Mouse (Mus musculus): ENCODE data around the gene Immp2l.

Gene Immp2l

DNA sequence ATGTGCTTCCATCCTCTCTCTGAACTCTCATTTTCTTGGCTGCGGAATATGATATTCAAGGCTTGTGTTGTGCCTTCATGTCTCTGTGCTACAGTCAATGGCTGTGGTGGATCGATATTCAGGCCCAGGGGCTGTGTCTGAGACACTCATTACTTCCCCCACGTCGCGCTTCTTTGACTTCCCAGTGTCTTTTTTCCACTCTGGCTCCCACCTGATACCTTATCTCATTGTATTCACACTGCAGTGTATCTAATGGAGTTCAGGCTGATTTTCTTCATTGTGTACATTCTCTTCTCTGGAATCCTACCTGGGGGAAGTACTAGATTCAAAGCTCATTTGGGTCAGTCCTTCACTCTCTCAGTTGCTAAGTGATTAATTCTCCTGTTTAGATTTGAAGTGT is 27.1 kb downstream of the Immp2l start:
- no peak for DNase-seq

DNA sequence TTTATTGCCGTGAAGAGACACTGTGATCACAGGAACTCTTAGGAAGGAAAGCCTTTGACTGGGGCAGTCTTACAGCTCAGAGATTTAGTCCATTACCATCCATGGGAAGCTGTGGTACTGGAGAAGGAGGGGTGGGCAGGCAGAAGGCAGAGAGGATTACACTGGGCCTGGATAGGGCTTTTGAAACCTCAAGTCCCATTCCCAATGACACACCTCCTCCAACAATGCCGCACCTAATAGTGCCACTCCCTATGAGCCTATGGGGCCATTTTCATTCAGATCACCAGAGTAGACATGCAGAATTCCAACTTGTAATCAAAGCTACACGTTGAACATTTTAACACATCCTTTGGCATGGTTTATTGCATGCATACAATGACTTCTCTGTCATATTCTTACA is 29.0 kb downstream of the Immp2l start:
- DNase-seq = no peak

DNA sequence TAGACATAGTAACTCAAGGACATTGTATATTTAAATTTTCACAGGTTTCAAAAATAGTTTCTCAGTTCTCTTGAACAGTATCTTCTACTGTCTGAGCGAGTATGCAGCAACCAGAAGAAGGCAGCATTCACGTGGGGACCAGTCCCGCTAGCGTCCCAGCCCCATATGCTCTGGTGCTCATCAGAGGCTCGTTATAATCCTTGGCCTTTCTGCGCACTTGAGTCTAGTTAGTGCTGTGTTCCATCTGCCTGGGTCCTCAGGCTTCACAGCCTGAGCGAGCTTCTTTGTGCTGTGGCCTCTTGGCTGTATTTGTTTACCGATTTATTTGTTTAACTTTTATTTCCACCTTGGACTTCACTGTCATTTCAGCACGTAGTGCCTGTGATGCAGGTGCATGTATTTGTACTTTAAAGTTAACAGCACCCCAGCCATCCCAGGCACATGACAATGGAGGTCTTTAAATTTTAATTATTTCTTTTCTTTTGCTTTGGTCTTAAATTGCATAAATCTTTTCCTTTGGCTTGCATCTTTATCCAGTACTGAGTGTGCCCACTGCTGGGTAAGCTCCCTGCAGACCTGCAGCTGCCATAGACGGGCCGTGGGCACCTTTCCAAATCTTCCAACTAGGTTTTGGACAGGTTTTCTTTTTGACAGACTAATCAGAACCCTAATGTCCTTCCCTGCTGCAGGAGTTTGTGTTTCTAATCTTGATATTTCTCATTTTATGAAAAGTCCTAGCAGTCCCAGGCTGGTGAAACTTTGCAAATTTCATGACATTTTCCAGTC is 30.3 kb downstream of the Immp2l start:
- no peak for DNase-seq

DNA sequence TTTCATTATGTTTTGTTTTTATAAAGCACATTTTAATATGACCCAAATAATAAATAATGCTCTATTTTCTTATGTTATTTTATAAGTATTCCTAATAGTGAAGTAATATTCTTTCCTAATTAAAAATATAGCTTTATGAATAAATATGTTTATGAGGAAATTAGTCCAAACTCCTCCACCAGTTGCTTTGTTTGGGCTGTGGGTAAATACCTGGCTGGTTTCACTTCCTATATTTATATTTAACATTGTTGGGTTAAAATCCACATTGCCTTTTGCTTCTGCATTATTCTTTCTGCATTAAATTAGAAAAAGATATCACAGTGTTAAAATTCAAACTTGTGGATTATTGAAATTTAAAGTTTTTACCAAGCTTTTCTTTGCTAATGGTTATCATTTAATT is 32.1 kb downstream of the Immp2l start:
- no peak for DNase-seq

DNA sequence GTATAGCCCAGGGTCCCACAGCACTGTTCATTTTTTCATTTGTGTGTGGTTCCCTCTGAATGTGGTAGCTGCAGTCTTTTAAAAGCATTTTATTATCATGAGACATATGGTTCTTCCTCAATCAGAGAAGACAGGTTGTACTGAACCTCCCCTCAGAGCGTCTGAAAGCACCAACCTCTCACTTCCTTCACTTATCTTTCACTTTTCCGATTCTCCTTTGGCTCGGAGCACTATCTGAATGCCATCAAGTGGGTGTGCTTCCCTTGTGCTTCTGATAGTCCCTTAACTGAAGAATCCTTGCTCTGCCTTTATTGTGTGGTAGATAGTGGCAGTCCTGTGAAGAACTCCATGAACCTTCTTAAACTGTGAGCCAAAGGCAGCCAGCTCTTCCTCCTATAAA is 39.4 kb downstream of the Immp2l start:
- no peak for DNase-seq

DNA sequence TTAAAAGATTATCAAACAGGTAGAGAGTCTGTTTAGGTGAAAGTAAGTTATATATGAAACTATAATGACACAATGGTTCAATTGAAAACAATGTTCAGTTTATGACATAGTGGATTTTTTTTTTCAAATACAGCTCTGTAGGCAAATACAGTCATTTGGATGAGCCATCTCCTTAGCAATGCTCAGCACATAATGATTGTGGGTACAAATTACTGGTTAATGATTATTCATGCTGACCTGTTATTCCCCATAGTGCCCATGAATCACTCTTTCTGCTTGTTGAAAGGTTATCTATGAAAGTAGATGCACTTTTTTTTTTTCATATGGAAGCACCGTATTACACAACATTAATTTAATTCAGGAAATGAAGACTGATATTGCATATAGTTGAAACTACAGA is 58.0 kb downstream of the Immp2l start:
- peak in 1 of 2 experiments; percentile 4 for DNase-seq

DNA sequence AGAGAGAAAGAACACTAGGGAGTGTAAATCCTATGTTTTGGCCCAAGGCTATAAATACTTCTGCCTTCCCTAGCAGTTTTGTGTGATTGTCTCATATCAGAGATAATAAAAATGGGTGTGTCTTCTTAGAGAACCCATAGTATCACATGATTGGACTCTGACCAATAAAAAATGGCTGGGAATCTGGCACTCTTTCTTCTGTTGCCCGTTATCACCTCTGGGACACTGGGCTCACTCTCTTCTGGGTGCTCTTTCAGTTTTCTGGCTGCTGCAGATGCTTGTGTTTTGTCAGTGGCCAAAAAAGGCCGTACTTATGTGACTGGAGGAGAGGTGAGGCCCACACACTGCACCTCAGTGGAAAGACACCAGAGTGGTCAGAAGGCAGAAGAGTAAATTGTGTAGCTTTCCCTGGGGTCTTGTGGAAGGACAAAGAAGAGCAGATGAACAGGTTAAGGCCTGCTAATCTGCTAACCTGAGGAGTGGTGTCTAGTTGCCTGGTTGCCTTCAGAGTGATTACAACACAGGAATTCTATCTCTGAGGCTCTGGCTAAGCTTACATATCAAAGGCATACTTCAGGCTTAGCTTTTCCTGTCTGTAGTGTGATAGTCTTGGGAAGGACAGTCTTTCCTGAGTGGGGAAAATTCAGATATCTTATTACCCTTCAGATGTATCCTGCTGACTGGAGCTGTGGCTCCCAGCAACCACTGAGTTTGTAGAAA is 60.6 kb downstream of the Immp2l start:
- no peak for DNase-seq

DNA sequence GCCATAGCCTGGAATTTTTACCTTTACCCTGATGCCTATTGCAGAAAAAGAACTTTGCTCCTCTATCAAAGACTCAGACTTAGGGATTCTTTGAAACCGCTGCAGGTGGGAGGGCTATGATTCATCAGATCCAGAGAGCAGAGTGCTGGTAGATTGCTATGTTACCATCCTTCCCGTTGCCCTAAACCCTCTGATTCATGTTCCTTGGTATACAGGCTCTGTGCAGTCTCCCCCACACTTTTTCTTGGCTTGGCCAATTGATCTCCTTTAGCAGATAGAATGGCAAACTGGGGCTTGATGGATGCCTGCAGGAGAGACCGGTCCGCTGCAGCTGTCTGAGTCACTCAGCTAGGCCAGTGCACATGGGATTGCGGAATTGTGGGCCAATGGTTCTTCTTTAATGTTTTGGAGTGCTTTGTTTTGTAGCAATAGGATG is 66.1 kb downstream of the Immp2l start:
- no peak for DNase-seq

DNA sequence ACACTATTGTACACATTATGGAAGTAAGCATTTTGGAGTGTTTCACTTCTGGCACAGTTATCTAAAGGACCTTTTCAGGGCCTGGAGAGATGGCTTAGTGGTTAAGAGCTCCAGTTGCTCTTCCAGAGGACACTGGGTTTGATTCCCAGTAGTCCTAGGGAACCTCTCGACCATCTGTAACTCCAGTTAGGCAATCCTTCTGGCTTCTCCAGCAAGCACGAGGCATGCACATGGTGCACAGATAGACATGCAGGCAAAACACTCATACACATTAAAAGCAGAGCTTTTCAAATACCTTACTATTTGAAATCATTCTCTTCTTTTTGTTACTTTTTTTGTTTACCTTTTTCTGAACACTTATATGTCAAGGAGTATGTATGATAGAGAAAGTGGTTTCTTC is 66.9 kb downstream of the Immp2l start:
- DNase-seq = no peak

DNA sequence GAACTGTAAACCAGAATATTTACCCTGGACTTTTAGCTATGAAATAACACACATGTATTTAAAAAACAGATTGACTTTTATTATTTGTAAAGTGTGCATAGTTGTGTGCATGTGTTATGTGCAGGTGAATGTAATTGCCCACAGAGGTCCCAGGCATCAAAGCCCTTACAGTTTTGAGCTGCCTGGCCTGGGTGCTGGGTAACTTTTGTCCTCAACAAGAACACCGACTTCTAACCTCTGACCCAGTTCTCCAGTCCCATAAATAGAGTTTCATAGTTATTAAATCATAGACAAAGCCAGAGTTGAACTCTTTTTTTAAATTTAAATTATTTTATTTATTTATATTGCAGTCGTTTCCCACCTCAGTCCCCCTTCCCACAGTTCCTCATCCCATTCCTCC is 67.4 kb downstream of the Immp2l start:
- no peak for DNase-seq

DNA sequence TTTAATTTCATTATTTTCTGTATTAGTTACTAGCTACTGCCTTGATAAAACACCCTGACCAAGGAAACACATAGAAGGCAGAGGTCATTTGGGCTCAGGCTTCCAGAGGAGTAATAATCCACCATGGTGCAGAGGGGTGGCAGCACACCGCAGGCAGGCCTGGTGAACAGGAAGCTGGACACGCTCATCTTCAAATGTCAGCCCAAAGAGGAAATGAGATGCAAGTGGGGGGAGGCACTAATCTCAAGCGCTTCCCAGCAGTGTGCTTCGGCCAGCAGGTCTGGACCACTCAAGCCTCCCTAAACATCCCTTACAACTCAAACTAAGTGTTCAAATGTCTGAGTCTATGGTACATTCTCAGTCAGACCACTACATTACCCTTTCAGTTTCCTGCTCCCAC is 72.2 kb downstream of the Immp2l start:
- DNase-seq = no peak

DNA sequence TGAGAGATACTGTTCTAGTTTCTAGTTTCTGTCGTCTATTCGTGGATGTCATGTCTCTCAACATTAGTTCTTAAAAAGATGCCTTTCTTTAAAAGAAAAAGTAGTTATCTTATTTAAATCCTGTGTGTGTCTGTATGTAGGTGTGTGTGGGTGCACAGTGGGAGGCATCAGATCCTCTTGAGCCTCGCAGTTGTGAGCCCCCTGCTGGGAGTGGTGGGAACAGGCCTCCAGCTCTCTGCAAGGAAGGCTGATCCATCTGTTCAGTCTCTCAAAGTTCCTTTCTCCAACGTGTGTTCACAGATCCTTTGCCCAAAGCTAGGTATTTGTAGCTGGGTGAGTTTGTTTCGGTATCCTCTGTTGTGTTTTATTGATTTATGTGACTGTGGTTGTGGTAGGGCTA is 73.5 kb downstream of the Immp2l start:
- peak in 1 of 2 experiments; percentile 22 for DNase-seq

DNA sequence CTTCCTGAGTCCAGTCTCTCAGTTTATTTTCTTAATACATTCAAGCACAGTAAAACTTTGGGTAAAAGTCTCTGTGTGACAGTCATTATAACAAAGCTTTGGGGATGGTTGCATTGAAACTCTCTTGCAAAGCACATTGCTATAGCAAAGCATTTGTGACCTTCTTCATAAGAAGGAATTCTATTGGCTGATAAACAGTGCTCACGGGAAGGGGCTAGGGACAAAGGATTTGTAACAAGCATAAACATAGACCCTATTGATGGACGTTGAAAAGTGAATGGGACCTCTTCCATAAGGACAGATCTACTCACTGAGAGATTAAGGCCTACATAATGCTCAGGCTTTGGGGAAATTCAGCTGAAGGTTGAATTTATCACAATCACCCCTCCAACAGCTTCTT is 85.1 kb downstream of the Immp2l start:
- no peak for DNase-seq

DNA sequence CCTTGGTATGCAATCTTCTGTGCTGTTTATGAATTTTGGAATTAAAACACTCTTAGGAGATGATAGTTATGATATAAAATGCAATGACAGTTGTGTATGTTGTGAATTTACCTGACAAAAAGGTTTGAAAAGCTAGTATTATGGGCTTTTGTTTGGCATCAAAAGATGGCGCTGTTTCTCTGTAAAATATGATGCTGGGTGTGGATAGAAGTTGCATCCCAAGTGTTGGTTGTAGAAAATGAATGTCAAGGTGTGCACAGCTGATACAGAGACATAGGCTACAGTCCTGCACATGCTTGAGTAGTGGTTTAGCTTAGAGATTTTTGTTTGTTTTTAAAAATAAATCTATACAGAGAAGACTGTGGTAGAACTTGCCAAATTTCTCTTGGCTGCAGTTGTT is 87.6 kb downstream of the Immp2l start:
- peak in 1 of 2 experiments; percentile 8 for DNase-seq

DNA sequence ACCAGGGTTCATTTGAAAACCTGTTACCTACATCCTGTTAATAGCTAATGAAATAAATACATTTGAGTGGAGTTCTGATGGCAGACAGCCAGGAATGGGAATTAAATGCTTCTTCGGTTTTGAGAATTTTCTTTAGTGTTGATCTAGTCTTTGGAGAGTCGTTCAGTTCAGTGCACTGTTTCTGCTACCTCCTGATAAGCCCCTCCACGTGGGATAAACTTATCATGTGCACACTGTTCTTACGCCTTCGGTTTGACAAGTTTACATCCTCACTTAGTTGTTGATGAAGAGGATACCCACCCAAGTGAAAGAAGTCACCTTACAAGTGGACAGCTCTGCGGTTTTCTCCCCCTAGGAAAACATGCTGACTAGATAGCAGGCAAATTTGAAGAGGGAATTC is 88.2 kb downstream of the Immp2l start:
- no peak for DNase-seq

DNA sequence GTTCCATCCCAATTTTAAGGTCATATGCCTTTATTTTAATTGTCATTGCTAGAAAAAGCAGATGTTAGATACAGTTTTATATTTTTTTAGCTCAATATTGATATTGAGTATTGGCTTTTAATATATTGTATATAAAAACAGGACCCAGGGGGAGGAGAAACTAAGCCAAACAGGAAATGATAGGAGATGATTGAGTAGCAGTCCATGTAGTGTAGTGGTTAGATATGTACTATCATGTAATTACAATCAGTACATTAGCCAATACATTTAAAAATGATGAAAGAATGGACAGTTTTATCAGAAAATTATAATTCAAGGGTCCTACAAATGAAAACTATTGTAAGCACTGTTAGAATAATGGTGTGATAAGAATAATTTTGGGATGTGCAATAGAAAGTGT is 94.5 kb downstream of the Immp2l start:
- no peak for DNase-seq

DNA sequence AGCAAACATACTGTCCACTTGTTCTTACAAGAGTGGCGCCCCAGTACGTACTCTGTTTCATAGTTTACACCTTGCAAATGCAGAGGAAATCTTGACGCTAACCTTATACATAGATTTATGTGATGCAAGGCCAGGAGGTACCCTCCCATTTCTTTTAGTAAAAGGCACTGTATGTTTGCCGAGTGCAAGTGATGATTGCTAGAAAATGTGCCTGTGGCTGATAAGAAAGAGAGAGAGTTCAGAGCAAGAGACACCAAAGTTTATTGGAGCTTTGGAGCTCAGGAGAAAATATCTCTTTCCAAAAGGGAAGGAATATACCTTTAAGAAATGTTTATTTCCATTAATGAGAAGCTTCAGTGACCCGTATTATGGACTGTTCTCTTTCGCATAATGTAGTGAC is 95.8 kb downstream of the Immp2l start:
- no peak for DNase-seq

DNA sequence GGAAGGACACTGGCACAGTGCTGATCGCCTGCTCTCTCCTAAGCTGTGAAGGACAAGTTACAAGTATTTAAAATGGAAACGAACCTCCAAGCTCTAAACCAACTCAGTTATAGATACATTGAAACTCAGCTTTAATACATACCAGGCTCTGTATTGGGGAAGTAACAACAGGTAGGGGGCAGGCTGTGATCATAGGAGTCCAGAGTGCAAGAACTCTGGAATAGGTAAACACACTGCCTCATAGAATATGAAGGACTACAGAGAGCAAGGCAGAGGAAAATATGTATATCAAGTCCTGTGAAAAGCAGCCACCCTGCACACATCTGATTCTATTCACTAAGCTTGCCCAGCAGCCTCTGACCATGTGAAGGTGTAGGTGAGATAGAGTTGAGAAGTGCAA is 99.3 kb downstream of the Immp2l start:
- DNase-seq = no peak

DNA sequence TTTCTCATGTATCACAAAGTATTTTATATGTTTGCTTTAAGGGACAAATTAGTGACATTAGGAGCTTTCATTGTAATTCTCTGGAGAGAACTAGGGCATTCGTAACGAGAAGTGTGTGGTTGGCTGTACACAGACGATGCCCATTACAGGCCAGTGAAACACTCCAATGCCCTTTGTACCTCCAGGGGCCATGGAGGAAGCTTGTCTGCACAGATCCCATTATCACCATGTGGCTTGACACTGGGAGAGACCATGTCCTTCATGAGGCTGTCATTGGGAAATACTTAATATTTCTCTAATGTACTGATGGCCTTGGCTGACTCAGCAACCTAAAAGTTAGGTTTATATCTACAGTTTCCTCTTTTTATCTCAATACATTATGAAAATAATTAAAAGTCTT is 111.0 kb downstream of the Immp2l start:
- DNase-seq = no peak

DNA sequence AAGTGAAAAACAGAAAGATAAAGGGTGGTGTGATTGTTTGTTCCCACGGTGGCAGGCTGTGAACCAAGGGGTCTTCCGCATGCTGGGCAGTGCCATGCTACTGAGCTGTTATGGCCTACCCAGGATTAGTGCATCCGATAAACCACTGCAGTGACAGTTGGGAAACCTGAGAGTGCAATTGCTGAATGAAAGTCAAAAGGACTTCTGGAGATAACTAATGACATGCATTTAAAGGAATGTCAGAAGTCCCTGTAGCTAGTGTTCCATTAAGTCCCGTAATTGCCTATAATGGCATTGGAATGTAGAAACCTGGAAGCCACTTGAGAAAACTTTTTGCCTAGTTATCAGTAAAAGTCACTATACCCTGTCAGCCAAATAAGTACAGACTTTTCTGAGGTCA is 135.7 kb downstream of the Immp2l start:
- DNase-seq = no peak

DNA sequence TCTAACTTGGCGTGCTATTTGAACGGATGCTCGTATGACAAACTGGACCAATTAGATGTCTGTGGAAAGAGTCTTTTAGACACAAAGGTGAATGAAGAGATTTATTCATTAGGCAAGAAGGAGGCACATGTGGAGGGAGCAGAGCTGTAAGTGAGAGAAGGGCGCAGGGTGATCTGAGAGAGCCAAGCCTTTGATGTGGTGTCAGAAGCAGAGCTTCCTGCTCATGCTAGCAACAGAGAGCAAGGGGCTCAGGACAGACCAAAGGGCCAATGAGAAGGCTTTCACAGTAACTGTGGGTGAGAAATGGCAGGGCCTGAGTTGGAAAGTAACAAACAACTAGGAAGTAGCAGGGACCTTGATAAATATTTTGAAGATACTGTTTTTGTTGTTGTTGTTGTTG is 143.9 kb downstream of the Immp2l start:
- DNase-seq = no peak

DNA sequence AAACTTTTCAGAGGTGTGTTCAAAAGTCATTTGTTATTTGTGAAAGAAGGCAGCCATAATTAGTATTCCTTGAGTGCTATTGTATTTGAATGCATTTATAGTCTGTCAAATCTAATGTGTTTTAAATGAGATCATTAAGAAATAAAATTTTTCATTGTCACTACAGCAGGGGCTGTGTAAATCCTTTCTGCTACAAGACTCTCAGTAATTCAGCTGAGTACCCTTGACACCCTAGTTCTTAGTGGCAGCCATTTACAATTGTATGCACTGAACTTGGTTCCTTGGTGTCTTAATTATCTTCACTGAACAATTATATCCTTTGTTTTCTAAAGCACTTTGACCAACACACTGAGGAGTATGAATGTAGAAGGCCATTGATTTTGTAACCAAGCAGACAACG is 146.2 kb downstream of the Immp2l start:
- no peak for DNase-seq

DNA sequence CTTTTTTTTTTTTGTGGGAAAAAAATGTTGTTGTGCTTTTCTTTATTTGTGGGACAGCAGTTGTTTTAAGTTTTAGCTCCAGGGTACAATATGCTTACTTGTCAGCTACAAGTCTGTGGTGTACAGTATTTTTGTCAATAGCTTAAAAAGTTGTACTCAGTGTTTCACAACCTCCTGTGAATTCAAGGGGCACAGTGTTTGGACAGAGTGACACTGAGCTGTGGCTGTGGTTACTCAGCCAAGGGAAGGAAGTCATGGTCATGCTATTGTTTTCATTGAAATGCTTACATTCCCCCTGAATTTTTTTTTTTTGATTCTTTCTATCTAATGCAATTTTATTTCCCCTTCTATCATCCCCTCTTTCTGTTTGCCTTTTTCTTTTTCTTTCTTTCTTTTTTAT is 159.0 kb downstream of the Immp2l start:
- no peak for DNase-seq

DNA sequence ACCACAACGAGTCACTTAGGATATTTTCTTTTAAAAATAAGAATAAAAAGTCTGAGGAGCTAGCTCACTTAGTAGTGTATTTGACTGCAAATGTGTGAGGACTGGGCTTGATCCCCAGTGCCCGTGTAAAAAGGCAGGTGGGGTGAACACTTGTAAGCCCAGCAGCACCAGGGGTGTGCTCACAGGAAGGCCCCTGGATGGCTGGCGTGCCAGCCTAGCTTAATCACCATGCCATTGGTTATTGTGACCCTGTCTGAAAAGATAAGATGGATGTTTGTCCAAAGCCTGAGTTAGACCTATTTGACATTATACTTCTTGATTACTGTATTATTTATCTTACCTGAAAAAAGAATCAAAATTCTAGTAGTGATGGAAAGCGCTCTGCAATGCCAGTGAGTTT is 161.2 kb downstream of the Immp2l start:
- no peak for DNase-seq

DNA sequence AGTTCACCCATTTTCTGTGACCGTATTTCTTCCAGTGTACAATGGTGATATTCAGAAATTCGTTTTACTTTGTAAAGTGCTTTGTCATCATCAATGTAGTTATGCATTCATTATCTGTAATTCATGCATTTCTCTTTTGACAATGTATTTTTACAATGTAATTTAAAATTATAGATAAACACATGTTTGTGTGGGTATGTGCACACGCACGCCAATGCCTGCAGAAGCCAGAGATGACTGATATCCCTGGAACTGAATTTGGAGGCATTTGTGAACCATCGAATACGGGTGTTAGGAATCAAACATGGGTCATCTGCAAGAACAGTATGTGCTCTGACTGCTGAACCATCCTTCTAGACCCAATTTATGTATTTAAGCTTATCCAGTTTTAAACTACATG is 161.6 kb downstream of the Immp2l start:
- no peak for DNase-seq
